Mouse (Mus musculus): ENCODE data around the gene Slc28a3.

The Slc28a3 gene

DNA sequence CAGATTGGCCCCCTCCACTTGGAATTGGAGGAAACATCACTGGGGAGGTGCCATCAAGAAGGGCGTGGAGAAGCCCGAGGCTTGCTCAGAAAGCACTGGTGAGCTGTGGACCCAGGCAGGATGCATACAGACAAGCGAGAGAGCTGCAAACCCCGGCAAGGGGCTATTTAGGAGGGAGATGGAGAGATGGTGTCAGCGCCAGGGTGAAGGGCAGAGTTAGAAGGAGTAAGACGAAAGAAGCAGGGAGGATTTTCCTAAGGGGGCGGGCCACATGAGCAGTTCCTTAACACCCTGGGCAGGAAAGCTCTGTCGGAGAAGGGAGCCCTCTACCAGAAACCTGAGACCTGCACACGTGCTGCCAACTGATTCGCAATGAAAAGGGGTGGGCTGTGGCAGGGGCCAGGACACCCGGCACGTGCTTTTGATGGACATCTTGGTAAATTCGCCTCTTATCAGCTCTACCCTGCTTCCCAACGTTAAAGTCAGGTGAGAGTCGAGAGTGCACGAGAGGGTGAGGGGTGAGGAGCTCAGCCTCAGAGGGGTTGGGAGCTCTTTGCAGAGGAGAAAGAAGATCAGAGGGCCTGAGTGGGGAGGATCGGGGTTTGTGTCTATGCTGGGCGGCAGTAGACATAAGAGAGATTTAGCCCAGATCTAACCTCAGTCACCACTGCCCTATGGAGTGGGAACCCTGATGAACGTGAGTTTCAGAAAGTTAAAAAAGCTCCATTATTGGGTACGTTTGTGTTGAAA is 87.5 kb downstream of the Slc28a3 start:
- DNase-seq (ENCODE audit: low spot score), result peak; percentile 9

DNA sequence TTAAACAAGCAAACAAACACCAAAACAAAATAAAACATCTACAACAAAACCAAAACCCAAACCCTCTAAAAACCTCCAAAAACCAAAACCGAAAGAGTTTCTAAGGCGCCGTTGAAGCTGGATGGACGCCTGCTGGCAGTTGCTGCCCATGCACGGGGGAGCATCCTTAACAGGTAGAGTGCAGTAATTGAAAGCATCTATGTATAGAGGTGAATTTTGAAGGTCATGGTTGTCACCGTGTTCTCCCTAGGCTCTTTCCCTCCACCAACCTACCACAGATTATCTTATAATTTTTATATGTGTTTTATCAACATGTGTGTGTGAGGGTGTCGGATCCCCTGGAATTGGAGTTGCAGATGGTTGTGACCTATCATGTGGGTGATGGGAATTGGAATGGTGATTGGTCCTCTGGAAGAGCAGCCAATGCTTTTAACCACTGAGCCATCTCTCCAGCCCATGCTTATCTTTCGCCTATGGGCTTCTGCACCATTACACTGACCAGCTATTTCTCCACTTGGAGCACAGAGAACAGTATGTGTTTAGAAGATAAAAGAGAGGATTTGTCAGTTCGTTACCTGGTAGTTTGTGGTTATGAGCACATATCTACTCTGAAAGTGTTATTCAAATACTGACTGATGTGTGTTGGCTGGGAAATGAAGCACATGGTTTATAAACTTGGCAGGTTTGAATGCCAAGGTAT is 89.2 kb downstream of the Slc28a3 start:
- no peak for DNase-seq (ENCODE audit: low spot score)

DNA sequence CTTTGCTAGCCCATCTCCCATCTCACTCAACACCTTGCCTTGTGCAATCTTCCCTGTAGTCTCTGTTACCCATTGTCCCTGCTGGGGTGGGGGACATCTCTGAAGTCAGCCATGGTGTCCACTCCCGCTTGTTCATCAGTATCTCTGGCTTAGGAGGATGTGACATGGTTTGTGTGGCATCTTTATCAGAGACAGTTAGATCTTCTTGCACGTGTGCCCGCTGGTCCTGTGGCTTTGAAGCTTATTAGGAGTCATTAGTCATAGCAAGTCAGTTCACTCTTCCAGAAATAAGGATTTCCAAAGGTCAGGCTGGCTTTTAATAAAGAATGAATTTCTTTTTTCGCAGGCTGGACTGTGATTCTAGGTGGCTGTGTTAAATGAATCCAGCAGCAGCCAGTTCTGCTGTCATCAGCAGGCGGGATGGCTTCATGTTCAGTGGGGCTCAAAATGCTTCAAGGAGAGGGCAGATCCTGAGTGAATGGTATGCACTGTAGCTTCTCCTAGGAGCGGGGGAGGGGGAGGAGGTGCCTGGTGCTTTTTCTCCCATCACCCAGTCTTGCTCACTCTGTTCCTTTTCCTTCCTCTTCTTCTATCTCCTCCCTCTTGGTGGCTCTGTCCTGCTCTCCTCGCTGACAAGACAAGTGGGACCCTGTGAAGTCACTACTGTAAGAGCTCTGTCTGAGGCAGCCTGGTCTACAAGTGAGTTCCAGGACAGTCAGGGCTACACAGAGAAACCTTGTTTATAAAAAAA is 89.9 kb downstream of the Slc28a3 start:
- no peak for DNase-seq (ENCODE audit: low spot score)

DNA sequence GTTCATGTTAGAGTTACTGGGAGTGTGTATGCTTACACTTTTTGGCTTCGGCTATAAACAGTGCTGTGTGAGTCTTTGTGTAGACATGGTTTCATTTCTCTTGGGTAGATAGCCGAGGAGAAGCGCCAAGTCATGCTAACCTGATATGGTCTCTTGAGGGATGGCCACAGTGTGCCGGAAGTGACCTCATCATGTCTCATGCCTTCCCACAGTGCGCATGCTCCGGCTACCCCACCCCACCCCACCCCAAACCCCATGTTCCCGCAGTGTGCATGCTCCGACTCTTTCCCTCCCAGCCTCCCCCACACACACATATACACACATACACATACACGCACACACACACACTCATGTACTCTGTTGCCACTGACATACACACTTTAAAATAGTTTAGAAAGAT is 90.6 kb downstream of the Slc28a3 start:
- no peak for DNase-seq (ENCODE audit: low spot score)

DNA sequence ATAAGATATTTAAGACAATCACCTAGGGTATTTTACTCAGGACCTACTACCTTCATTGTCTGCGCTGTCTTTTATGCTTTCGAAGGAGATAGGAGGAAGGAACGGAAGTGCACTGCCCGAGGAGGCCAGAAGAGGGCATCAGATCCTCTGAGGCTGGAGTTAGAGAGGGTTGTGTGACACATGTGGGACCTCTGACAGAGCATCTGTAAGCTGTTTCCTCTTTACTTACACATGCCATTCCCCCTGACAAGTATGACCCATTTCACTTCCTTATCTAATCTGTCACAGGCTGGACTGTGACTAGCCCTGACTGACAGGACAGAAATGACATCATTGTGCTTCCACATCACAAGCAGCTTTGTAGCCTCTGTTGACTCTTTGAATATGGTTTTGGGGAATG is 94.4 kb downstream of the Slc28a3 start:
- DNase-seq (ENCODE audit: low spot score), result no peak

DNA sequence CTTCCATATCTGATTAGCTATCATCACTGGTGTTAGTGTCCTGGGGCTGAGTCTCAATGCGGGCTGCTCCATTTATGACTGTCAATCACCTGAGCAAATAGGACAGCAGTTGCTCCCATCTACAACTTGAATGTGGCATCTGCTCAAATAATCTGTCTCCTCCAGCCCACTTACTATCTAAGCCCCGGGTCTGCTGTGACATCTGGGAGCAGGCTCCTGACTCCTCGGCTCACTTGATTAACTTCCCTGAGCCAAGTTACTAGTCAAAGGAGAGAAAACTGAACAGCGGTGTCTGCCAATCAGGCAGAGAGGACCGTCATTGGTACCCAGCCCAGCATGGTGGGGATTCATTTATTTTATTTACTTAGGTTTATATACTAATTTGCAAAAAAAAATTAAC is 95.0 kb downstream of the Slc28a3 start:
- no peak for DNase-seq (ENCODE audit: low spot score)

GRCm38 (mm10) chr13:58514147-58514727 is 96.4 kb downstream of the Slc28a3 start:
- DNase-seq (ENCODE audit: low spot score), result no peak

DNA sequence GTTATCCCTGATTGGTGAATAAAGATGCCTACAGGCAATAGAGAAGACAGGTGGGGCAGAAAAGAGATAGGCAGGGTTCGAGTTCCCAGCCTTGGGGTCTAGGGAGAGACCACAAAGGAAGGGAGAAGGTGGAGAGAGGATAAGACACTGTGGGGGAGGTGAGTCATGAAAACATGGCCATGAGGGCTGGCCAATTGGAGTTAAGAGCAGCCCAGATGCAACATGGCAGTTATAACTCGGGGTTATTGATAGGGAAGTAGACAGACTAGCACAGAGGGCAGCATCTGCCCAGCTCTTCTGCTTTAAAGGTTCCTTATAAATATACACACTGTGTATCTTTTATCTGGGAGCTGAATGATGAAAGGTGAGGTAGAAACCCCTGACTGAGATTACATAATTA is 98.8 kb downstream of the Slc28a3 start:
- DNase-seq (ENCODE audit: low spot score), result no peak

GRCm38 (mm10) chr13:58511248-58511647 is 99.4 kb downstream of the Slc28a3 start:
- no peak for DNase-seq (ENCODE audit: low spot score)

- DNase-seq (ENCODE audit: low spot score), result no peak
Measured at GRCm38 (mm10) chr13:58509241-58509640, 101.4 kb downstream of the Slc28a3 start.

- DNase-seq (ENCODE audit: low spot score), result no peak
Measured at GRCm38 (mm10) chr13:58503610-58504009, 107.1 kb downstream of the Slc28a3 start.

- DNase-seq (ENCODE audit: low spot score), result no peak
Measured at GRCm38 (mm10) chr13:58497809-58498208, 112.9 kb downstream of the Slc28a3 start.

Measured in ovary, postnatal 36 days (tissue).